Mouse (Mus musculus) adrenal gland, postnatal 25 days (tissue): ENCODE results near the gene Map2k1. TPM values are rescaled to one million over a fixed set of nuclear protein-coding genes. Genes with fewer than 3 reads are reported as not detected.

Source experiments
- DNase-seq: peaks from one replicate; pipeline ENCODE4 v3.0.0; 2021; ENCODE audit warnings: mixed read lengths
- microRNA-seq, 2 experiments: library from miRNA; unstranded; fragments of <30 nt; microRNA quantifications; one replicate each; pipeline ENCODE4 v1.2.0; 2021
- total RNA-seq: library from RNA; stranded (reverse); gene quantifications from 2 replicates; pipeline ENCODE4 v1.2.3, GENCODE M21; 2021

Gene Map2k1
- total RNA-seq, 1 experiment from 2014 or later = 68.3 TPM

- DNase-seq = no peak
Measured at GRCm38 (mm10) chr9:64139879-64140278, 113.6 kb downstream of the Map2k1 start.

GRCm38 (mm10) chr9:64138896-64139295 is 114.5 kb downstream of the Map2k1 start:
- DNase-seq = peak; percentile 38

Small RNA genes within 50 kb of the gene (microRNA-seq; reads per million reads assigned to microRNA genes)
- gene Gm24106 = 0 reads per million in 2 experiments

Other genes starting within 250 kb of the Map2k1 start
- gene Smad6, start 231.6 kb downstream of the Map2k1 start, total RNA-seq = 12.9 and 13.6 TPM in 2 replicates
- gene Lctl, start 136.5 kb downstream of the Map2k1 start, total RNA-seq = 0.95 and 1.5 TPM in 2 replicates
- gene Zwilch, start 80.5 kb downstream of the Map2k1 start, total RNA-seq = 5.1 and 5.3 TPM in 2 replicates
- 896 and 928 TPM in 2 replicates for gene Rpl4, start 80.3 kb downstream of the Map2k1 start, total RNA-seq
- gene Snapc5, start 74.4 kb downstream of the Map2k1 start, total RNA-seq = 23.2 and 25.0 TPM in 2 replicates
- gene Uchl4, start 18.4 kb downstream of the Map2k1 start, total RNA-seq = 2.6 and 2.9 TPM in 2 replicates
- gene Tipin, start 27.9 kb upstream of the Map2k1 start, total RNA-seq = 17.5 and 24.7 TPM in 2 replicates
- gene Dis3l, start 87.7 kb upstream of the Map2k1 start, total RNA-seq = 20.5 and 22.6 TPM in 2 replicates
- 0.29 and 0.97 TPM in 2 replicates for gene Megf11, start 132.0 kb upstream of the Map2k1 start, total RNA-seq